8 mouse cellular contexts compared by ENCODE assay signal in genomic region chr6:51876841-51877553, GRCm38 (mm10).
DNase-seq lines count a peak whose midpoint lies in the region; ATAC-seq and TF ChIP-seq lines count a peak whose summit lies in the region.

No protein-coding gene starts in this region.

- WGBS in heart, postnatal 0 days: 46% methylated on average over 13 of the region's 13 CpGs
- WGBS in liver, embryonic 13.5 days (ENCODE audit: insufficient replicate concordance): 35% methylated on average over 13 of the region's 13 CpGs

- no peaks in the 10 kb centered on the region for H3K36me3 ChIP-seq in heart, postnatal 0 days (replicated peaks; ENCODE audit: control insufficient read depth, insufficient read depth, low read length)
- H3K36me3 ChIP-seq in ES-Bruce4 (ENCODE audit: control insufficient read depth, insufficient read depth, low read length, poor library complexity, severe bottlenecking): no peaks in the 10 kb centered on the region
- no peaks in the 10 kb centered on the region for H3K36me3 ChIP-seq in liver, embryonic 13.5 days

- no peak overlapping the region for H3K4me2 ChIP-seq in heart, postnatal 0 days (ENCODE audit: low read depth, low read length)
- no peak overlapping the region for H3K4me2 ChIP-seq in liver, embryonic 13.5 days

- no peak for ATAC-seq in heart, postnatal 0 days (ENCODE audit: insufficient read depth, low read depth)
- ATAC-seq in liver, embryonic 13.5 days (ENCODE audit: low read depth): peak; percentile 66
- no peak for ATAC-seq in erythroblast, adult 5-6 weeks (replicated peaks; ENCODE audit: low FRiP score, poor library complexity, severe bottlenecking)

- no peaks in the 10 kb centered on the region for H3K27me3 ChIP-seq in heart, postnatal 0 days (ENCODE audit: control insufficient read depth, insufficient read depth, low read length)
- no peaks in the 10 kb centered on the region for H3K27me3 ChIP-seq in ES-Bruce4 (ENCODE audit: control insufficient read depth, insufficient read depth, low read length, poor library complexity, severe bottlenecking)
- H3K27me3 ChIP-seq in liver, embryonic 13.5 days: no peaks in the 10 kb centered on the region

- intact Hi-C loops in heart, postnatal 10 days (cut with DNase I): loop anchor here (2.0 to 10.0 kb wide), 2 partner anchors 126 to 208 kb away; no protein-coding TSS in a partner anchor

- TF ChIP-seq CTCF in heart, postnatal 0 days (IDR thresholded peaks at IDR 0.05; ENCODE audit: low read depth): no peak
- TF ChIP-seq CTCF in ES-Bruce4 (IDR thresholded peaks at IDR 0.05; ENCODE audit: low read depth, low read length): no peak
- no peak for TF ChIP-seq CTCF in bone marrow macrophage, adult 2 months (IDR thresholded peaks at IDR 0.05; ENCODE audit: low read depth, low read length)

- no peaks in the 10 kb centered on the region for H3K4me1 ChIP-seq in heart, postnatal 0 days (ENCODE audit: control insufficient read depth, insufficient read depth)
- H3K4me1 ChIP-seq in ES-Bruce4 (ENCODE audit: control insufficient read depth, insufficient read depth, low read length): peaks cover 9% of the 10 kb centered on the region
- peaks cover 43% of the 10 kb centered on the region for H3K4me1 ChIP-seq in bone marrow macrophage, adult 2 months (ENCODE audit: control insufficient read depth, insufficient read depth, low read length)
- peaks cover 52% of the 10 kb centered on the region for H3K4me1 ChIP-seq in liver, embryonic 13.5 days (replicated peaks)

- TF ChIP-seq POLR2A in ES-Bruce4 (IDR thresholded peaks at IDR 0.05; ENCODE audit: insufficient read depth, low read length): no peak
- TF ChIP-seq POLR2A in bone marrow macrophage, adult 2 months (IDR thresholded peaks at IDR 0.05; ENCODE audit: borderline replicate concordance, low read depth, low read length): no peak

- H3K9ac ChIP-seq in heart, postnatal 0 days (replicated peaks; ENCODE audit: low read depth, low read length): no peak overlapping the region
- H3K9ac ChIP-seq in ES-Bruce4 (ENCODE audit: low read depth, poor library complexity, severe bottlenecking): peak overlapping the region; percentile 73; the same call in 1 of the 2 replicates
- no peak overlapping the region for H3K9ac ChIP-seq in liver, embryonic 13.5 days

- no peaks in the 10 kb centered on the region for H3K9me3 ChIP-seq in heart, postnatal 0 days (replicated peaks; ENCODE audit: control insufficient read depth, low read length)
- no peaks in the 10 kb centered on the region for H3K9me3 ChIP-seq in ES-Bruce4 (replicated peaks; ENCODE audit: control insufficient read depth, insufficient read depth, low read length, poor library complexity, severe bottlenecking)
- H3K9me3 ChIP-seq in liver, embryonic 13.5 days (replicated peaks): no peaks in the 10 kb centered on the region

- no peak for DNase-seq in heart, postnatal 0 days (ENCODE audit: low spot score)
- DNase-seq in heart, postnatal 10 days: no peak
- no peak for DNase-seq in liver, embryonic 13.5 days
- DNase-seq in retina, postnatal 1 day: no peak
- no peak for DNase-seq in kidney, postnatal 25 days

- TF ChIP-seq EP300 in heart, postnatal 0 days (IDR thresholded peaks at IDR 0.05; ENCODE audit: low read depth): no peak
- no peak for TF ChIP-seq EP300 in ES-Bruce4 (IDR thresholded peaks at IDR 0.05; ENCODE audit: insufficient read depth, low read depth, low read length)

- H3K27ac ChIP-seq in heart, postnatal 0 days (ENCODE audit: low read depth): peak overlapping the region; percentile 9; the same call in 1 of the 2 replicates
- H3K27ac ChIP-seq in ES-Bruce4 (ENCODE audit: insufficient read depth, low read length): peak overlapping the region; percentile 6; the same call in 1 of the 2 replicates
- peak overlapping the region; percentile 38; the same call in 1 of the 2 replicates for H3K27ac ChIP-seq in bone marrow macrophage, adult 2 months (ENCODE audit: insufficient read depth, low read depth, low read length)
- H3K27ac ChIP-seq in liver, embryonic 13.5 days: peak overlapping the region; percentile 32

- H3K4me3 ChIP-seq in heart, postnatal 0 days (ENCODE audit: low read depth, low read length): no peak overlapping the region
- H3K4me3 ChIP-seq in ES-Bruce4 (ENCODE audit: low read depth, low read length): 0 out of 2 replicates have a peak overlapping the region, but pooled peaks have one; percentile 23
- H3K4me3 ChIP-seq in bone marrow macrophage, adult 2 months (ENCODE audit: insufficient read depth, low read length): no peak overlapping the region
- H3K4me3 ChIP-seq in liver, embryonic 13.5 days (replicated peaks): no peak overlapping the region
